Mouse (Mus musculus): Measurements from ENCODE around the gene Tomm5.

GRCm38 (mm10) chr4:45142411-45142810, 34.5 kb upstream of the Tomm5 start:
- TF ChIP-seq POLR2A (IDR thresholded peaks at IDR 0.05; ENCODE audit: extremely low read depth, insufficient read depth, low read length) (no peak), CTCF (IDR thresholded peaks at IDR 0.05; ENCODE audit: low read depth, low read length) (no peak)
